Mouse (Mus musculus): Measurements from ENCODE around the gene Eva1b. TPM values are rescaled to one million over a fixed set of nuclear protein-coding genes. Genes with fewer than 3 reads are reported as not detected.

Eva1b gene
- total RNA-seq, 1 experiment = 48.7 TPM

Other genes starting within 250 kb of the Eva1b start
- gene Csf3r, start 123.2 kb upstream of the Eva1b start, total RNA-seq (2012; rRNA removed) = 0.11 and 0.18 TPM in 2 replicates
- 57.6 and 61.1 TPM in 2 replicates for gene Mrps15, start 100.8 kb upstream of the Eva1b start, total RNA-seq (2012; rRNA removed)
- gene Oscp1, start 89.2 kb upstream of the Eva1b start, total RNA-seq (2012; rRNA removed) = 5.9 and 7.2 TPM in 2 replicates
- 15.0 and 21.8 TPM in 2 replicates for gene Lsm10, start 51.1 kb upstream of the Eva1b start, total RNA-seq (2012; rRNA removed)
- gene Stk40, start 43.8 kb upstream of the Eva1b start, total RNA-seq (2012; rRNA removed) = 20.1 and 20.2 TPM in 2 replicates
- 2.4 and 3.0 TPM in 2 replicates for gene Sh3d21, start 15.7 kb downstream of the Eva1b start, total RNA-seq (2012; rRNA removed)
- 202 and 211 TPM in 2 replicates for gene Thrap3, start 55.0 kb downstream of the Eva1b start, total RNA-seq (2012; rRNA removed)
- gene Map7d1, start 108.6 kb downstream of the Eva1b start, total RNA-seq (2012; rRNA removed) = 20.9 and 27.1 TPM in 2 replicates
- 54.8 and 54.9 TPM in 2 replicates for gene Trappc3, start 114.6 kb downstream of the Eva1b start, total RNA-seq (2012; rRNA removed)
- 3.7 and 3.8 TPM in 2 replicates for gene Col8a2, start 139.0 kb downstream of the Eva1b start, total RNA-seq (2012; rRNA removed)
- 50.5 and 56.9 TPM in 2 replicates for gene Adprhl2, start 174.0 kb downstream of the Eva1b start, total RNA-seq (2012; rRNA removed)
- 1.7 and 2.9 TPM in 2 replicates for gene Tekt2, start 177.9 kb downstream of the Eva1b start, total RNA-seq (2012; rRNA removed)